Mouse (Mus musculus) olfactory bulb, adult 2 months (tissue): Measurements from ENCODE around the gene Osbpl11.

Experiments used
- CTCF ChIP-seq: fragments of 200-500 bp; IDR thresholded peaks from 2 replicates; pipeline ENCODE4 v1.5.1; 2012; ENCODE audit warnings: low read depth, mild to moderate bottlenecking, low read length, moderate library complexity; ENCODE audit not compliant: insufficient read depth
- POLR2A ChIP-seq: fragments of 200-500 bp; IDR thresholded peaks from 2 replicates; pipeline ENCODE4 v1.6.1; 2012; ENCODE audit warnings: mild to moderate bottlenecking, low read depth, low read length, moderate library complexity; ENCODE audit not compliant: insufficient read depth

GRCm38 (mm10) chr16:33158590-33159071, 26.2 kb upstream of the Osbpl11 start:
- TF ChIP-seq CTCF (no peak), POLR2A (no peak)
